Mouse (Mus musculus) R1 (cell line): Measurements from ENCODE around the gene Nyap1.

Experiments used
- DNase-seq: peaks from one replicate; pipeline ENCODE4 v3.0.0-alpha.2; 2018; ENCODE audit warnings: low read depth, low spot score

Nyap1 gene

GRCm38 (mm10) chr5:137741023-137741931, at the start of gene Nyap1:
Gene Nyap1 (minus strand): TSS chr5:137741607.
- peak; percentile 90 for DNase-seq

- no peak for DNase-seq
Measured at GRCm38 (mm10) chr5:137788946-137789531, 47.6 kb upstream of the Nyap1 start.

- no peak for DNase-seq
Measured at GRCm38 (mm10) chr5:137788171-137788570, 46.8 kb upstream of the Nyap1 start.

- peak; percentile 96 for DNase-seq
Measured at GRCm38 (mm10) chr5:137787151-137787928, 45.9 kb upstream of the Nyap1 start, which contains the start of the genes Mepce and Zcwpw1. Gene Mepce (minus strand): TSS chr5:137787655. Gene Zcwpw1 (plus strand): TSS chr5:137787798.

- DNase-seq = peak; percentile 100
Measured at GRCm38 (mm10) chr5:137786109-137786942, 44.9 kb upstream of the Nyap1 start.

GRCm38 (mm10) chr5:137785164-137786031, 44.0 kb upstream of the Nyap1 start:
- DNase-seq = peak; percentile 73

- no peak for DNase-seq
Measured at GRCm38 (mm10) chr5:137784546-137784945, 43.1 kb upstream of the Nyap1 start.

GRCm38 (mm10) chr5:137783901-137784540, 42.6 kb upstream of the Nyap1 start:
- DNase-seq = no peak

- DNase-seq = no peak
Measured at GRCm38 (mm10) chr5:137782776-137783522, 41.5 kb upstream of the Nyap1 start.

- DNase-seq = no peak
Measured at GRCm38 (mm10) chr5:137781661-137782060, 40.3 kb upstream of the Nyap1 start.

GRCm38 (mm10) chr5:137779053-137779933, 37.9 kb upstream of the Nyap1 start:
- DNase-seq = peak; percentile 81

- peak; percentile 98 for DNase-seq
Measured at GRCm38 (mm10) chr5:137778635-137779034, 37.2 kb upstream of the Nyap1 start, which contains the start of gene Ppp1r35. Gene Ppp1r35 (plus strand): TSS chr5:137778849.

GRCm38 (mm10) chr5:137777267-137777845, 35.9 kb upstream of the Nyap1 start:
- no peak for DNase-seq

- DNase-seq = peak; percentile 90
Measured at GRCm38 (mm10) chr5:137776408-137776918, 35.1 kb upstream of the Nyap1 start.

- DNase-seq = no peak
Measured at GRCm38 (mm10) chr5:137775587-137776290, 34.3 kb upstream of the Nyap1 start.

- DNase-seq = no peak
Measured at GRCm38 (mm10) chr5:137772755-137773154, 31.3 kb upstream of the Nyap1 start.
